ENCODE assay signal across 11 mouse cellular contexts in the genomic region with DNA sequence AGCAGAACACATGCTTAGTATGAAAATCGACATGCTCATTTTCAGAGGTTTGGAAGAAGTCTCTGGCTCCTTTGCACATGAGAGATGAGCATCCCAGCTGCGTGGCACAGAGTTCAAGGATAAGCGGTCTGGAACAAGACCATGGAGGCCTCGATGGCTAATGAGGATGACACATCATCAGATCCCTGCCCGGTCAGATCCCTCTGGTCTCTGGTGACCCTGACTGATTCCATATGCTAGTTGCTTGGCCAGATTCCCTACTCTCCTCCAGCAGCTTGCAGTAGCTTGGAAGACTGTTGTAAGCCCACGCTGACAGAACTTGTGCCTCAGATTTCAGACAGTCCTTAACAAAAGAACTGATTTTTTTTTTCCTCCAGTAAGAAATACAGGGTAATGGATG. TPM values are rescaled to one million over a fixed set of nuclear protein-coding genes. Genes with fewer than 3 reads are reported as not detected.
DNase-seq lines count a peak whose midpoint lies in the region; ATAC-seq and TF ChIP-seq lines count a peak whose summit lies in the region.
"Had no signal": no experiment of that assay in that cellular context is flagged by ENCODE, and none has a peak within 500 bp of the region (broad histone marks: within the 10 kb centered on the region; RNA-seq: fewer than 3 reads in every experiment).

No protein-coding gene starts in this region.

- H3K9ac ChIP-seq in embryonic facial prominence, embryonic 14.5 days (ENCODE audit: low read depth, low read length) = no peak overlapping the region
- no peak overlapping the region for H3K9ac ChIP-seq in liver, adult 2 months (ENCODE audit: low read depth, low read length)
- H3K9ac ChIP-seq in liver, embryonic 11.5 days (ENCODE audit: low read depth, low read length) = no peak overlapping the region
- H3K9ac ChIP-seq in stomach, embryonic 16.5 days (ENCODE audit: low read length) = no peak overlapping the region

- no peaks in the 10 kb centered on the region for H3K36me3 ChIP-seq in embryonic facial prominence, embryonic 14.5 days (ENCODE audit: control insufficient read depth, insufficient read depth, low read length)
- H3K36me3 ChIP-seq in embryonic facial prominence, embryonic 10.5 days (replicated peaks) = no peaks in the 10 kb centered on the region
- H3K36me3 ChIP-seq in liver, adult 2 months (ENCODE audit: control insufficient read depth, insufficient read depth, low read length) = no peaks in the 10 kb centered on the region
- H3K36me3 ChIP-seq in liver, embryonic 11.5 days (ENCODE audit: control insufficient read depth, insufficient read depth, low read length) = no peaks in the 10 kb centered on the region
- no peaks in the 10 kb centered on the region for H3K36me3 ChIP-seq in stomach, embryonic 16.5 days (ENCODE audit: control insufficient read depth, insufficient read depth, low read length)

- 0 out of 2 replicates have a peak, but pooled peaks have one; percentile 26 for ATAC-seq in embryonic facial prominence, embryonic 14.5 days (ENCODE audit: low read depth)
- ATAC-seq in liver, embryonic 11.5 days (replicated peaks; ENCODE audit: low FRiP score) = no peak
- ATAC-seq in stomach, embryonic 16.5 days (ENCODE audit: insufficient read depth, low FRiP score) = peak; percentile 72; the same call in 1 of the 2 replicates
- no peak for ATAC-seq in megakaryocyte progenitor cell, adult 5-6 weeks (replicated peaks; ENCODE audit: poor library complexity)

- H3K9me3 ChIP-seq in embryonic facial prominence, embryonic 14.5 days (ENCODE audit: control insufficient read depth, low read length) = no peaks in the 10 kb centered on the region
- no peaks in the 10 kb centered on the region for H3K9me3 ChIP-seq in embryonic facial prominence, embryonic 10.5 days
- no peaks in the 10 kb centered on the region for H3K9me3 ChIP-seq in liver, embryonic 11.5 days (ENCODE audit: control insufficient read depth, low read length)
- no peaks in the 10 kb centered on the region for H3K9me3 ChIP-seq in stomach, embryonic 16.5 days (replicated peaks; ENCODE audit: control insufficient read depth, low read length)
- H3K9me3 ChIP-seq: megakaryocyte, embryonic 14.5 days had no signal

- no peak overlapping the region for H3K4me3 ChIP-seq in embryonic facial prominence, embryonic 14.5 days (ENCODE audit: low read depth, low read length)
- no peak overlapping the region for H3K4me3 ChIP-seq in embryonic facial prominence, embryonic 10.5 days
- no peak overlapping the region for H3K4me3 ChIP-seq in liver, adult 2 months (ENCODE audit: insufficient read depth, low read depth, low read length)
- H3K4me3 ChIP-seq in liver, embryonic 11.5 days (ENCODE audit: low read depth, low read length) = no peak overlapping the region
- H3K4me3 ChIP-seq in stomach, embryonic 16.5 days (replicated peaks; ENCODE audit: low read length) = no peak overlapping the region
- H3K4me3 ChIP-seq: megakaryocyte, embryonic 14.5 days had no signal

- H3K27me3 ChIP-seq in embryonic facial prominence, embryonic 14.5 days (replicated peaks; ENCODE audit: control insufficient read depth, insufficient read depth, low read length) = no peaks in the 10 kb centered on the region
- H3K27me3 ChIP-seq in embryonic facial prominence, embryonic 10.5 days (replicated peaks; ENCODE audit: low read depth, poor library complexity, severe bottlenecking) = no peaks in the 10 kb centered on the region
- H3K27me3 ChIP-seq in liver, adult 2 months (ENCODE audit: control insufficient read depth, insufficient read depth, low read length) = no peaks in the 10 kb centered on the region
- H3K27me3 ChIP-seq in liver, embryonic 11.5 days (replicated peaks; ENCODE audit: control insufficient read depth, insufficient read depth, low read length) = no peaks in the 10 kb centered on the region
- no peaks in the 10 kb centered on the region for H3K27me3 ChIP-seq in stomach, embryonic 16.5 days (ENCODE audit: control insufficient read depth, insufficient read depth, low read length)
- H3K27me3 ChIP-seq: megakaryocyte, embryonic 14.5 days had no signal

- no peak overlapping the region for H3K4me2 ChIP-seq in embryonic facial prominence, embryonic 14.5 days (ENCODE audit: low read depth, low read length)
- H3K4me2 ChIP-seq in liver, embryonic 11.5 days = no peak overlapping the region
- no peak overlapping the region for H3K4me2 ChIP-seq in stomach, embryonic 16.5 days (ENCODE audit: low read depth, low read length)

- no peaks in the 10 kb centered on the region for H3K79me2 ChIP-seq in liver, adult 2 months (ENCODE audit: control insufficient read depth, insufficient read depth, low read length)

- H3K4me1 ChIP-seq in embryonic facial prominence, embryonic 14.5 days (ENCODE audit: control insufficient read depth, insufficient read depth, low read length) = no peaks in the 10 kb centered on the region
- H3K4me1 ChIP-seq in embryonic facial prominence, embryonic 10.5 days = no peaks in the 10 kb centered on the region
- no peaks in the 10 kb centered on the region for H3K4me1 ChIP-seq in liver, adult 2 months (ENCODE audit: control insufficient read depth, insufficient read depth, low read length)
- no peaks in the 10 kb centered on the region for H3K4me1 ChIP-seq in liver, embryonic 11.5 days (replicated peaks; ENCODE audit: control insufficient read depth, insufficient read depth, low read length)
- peaks cover 4% of the 10 kb centered on the region; the same call in 1 of the 2 replicates for H3K4me1 ChIP-seq in stomach, embryonic 16.5 days (ENCODE audit: control insufficient read depth, insufficient read depth, low read length)
- H3K4me1 ChIP-seq: megakaryocyte, embryonic 14.5 days had no signal

- intact Hi-C loops in heart, postnatal 14 days (cut with DNase I) = no loop called here

- TF ChIP-seq CTCF in liver, adult 2 months (IDR thresholded peaks at IDR 0.05; ENCODE audit: low read depth, low read length) = no peak

- no peak for TF ChIP-seq POLR2A in liver, adult 2 months (IDR thresholded peaks at IDR 0.05; ENCODE audit: extremely low read depth, insufficient read depth, low read length)

- WGBS in embryonic facial prominence, embryonic 14.5 days = 64% methylated on average over 6 of the region's 6 CpGs
- WGBS in embryonic facial prominence, embryonic 10.5 days = 91% methylated on average over 6 of the region's 6 CpGs
- 87% methylated on average over 6 of the region's 6 CpGs for WGBS in liver, adult 2 months
- 84% methylated on average over 6 of the region's 6 CpGs for WGBS in liver, embryonic 11.5 days
- WGBS in stomach, embryonic 16.5 days = 43% methylated on average over 6 of the region's 6 CpGs

- DNase-seq in embryonic facial prominence, embryonic 14.5 days (ENCODE audit: low spot score) = peak; percentile 65
- DNase-seq in embryonic facial prominence, embryonic 10.5 days (ENCODE audit: low spot score) = no peak
- peak; percentile 49 for DNase-seq in liver, adult 2 months (ENCODE audit: extremely low read depth, low read depth, low spot score)
- no peak for DNase-seq in liver, embryonic 11.5 days (ENCODE audit: low spot score)
- DNase-seq in heart, postnatal 14 days = peak; percentile 16 to 59
- no peak for DNase-seq in right cerebral cortex, postnatal 4 days

- no peak overlapping the region for H3K27ac ChIP-seq in embryonic facial prominence, embryonic 14.5 days (replicated peaks; ENCODE audit: low read depth, low read length)
- no peak overlapping the region for H3K27ac ChIP-seq in embryonic facial prominence, embryonic 10.5 days (replicated peaks)
- no peak overlapping the region for H3K27ac ChIP-seq in liver, adult 2 months (replicated peaks; ENCODE audit: insufficient read depth, low read depth, low read length)
- no peak overlapping the region for H3K27ac ChIP-seq in liver, embryonic 11.5 days (ENCODE audit: low read depth, low read length)
- no peak overlapping the region for H3K27ac ChIP-seq in stomach, embryonic 16.5 days (ENCODE audit: low read length)

RNA-seq across cellular contexts. Expression of gene Fgg, which starts 26.7 kb away (rescaled TPM):
- polyA plus RNA-seq in embryonic facial prominence, embryonic 14.5 days (2014; fragmentation: Nextera tagmentation; extraction: Ambion mirVana) = 0.12 and 0.13 TPM in 2 replicates
- 0.16 and 0.18 TPM in 2 replicates for polyA plus RNA-seq in embryonic facial prominence, embryonic 10.5 days (2016; fragmentation: Nextera tagmentation; extraction: Ambion mirVana)
- total RNA-seq in liver, adult 2 months (2014; rRNA removed) = 3,843 and 4,358 TPM in 2 replicates
- polyA plus RNA-seq in liver, adult 2 months (2012; rRNA removed) = 2,564 and 2,816 TPM in 2 replicates
- 178 and 182 TPM in 2 replicates for polyA plus RNA-seq in liver, embryonic 11.5 days (2014; fragmentation: Nextera tagmentation; extraction: Ambion mirVana)
- total RNA-seq in heart, postnatal 14 days (2021) = not detected
- polyA plus RNA-seq in stomach, embryonic 16.5 days (2015; fragmentation: Nextera tagmentation; extraction: Ambion mirVana) = 26.5 and 31.3 TPM in 2 replicates
- total RNA-seq in megakaryocyte progenitor cell, adult 5-6 weeks (2015) = not detected in 2 replicates
- not detected in 2 replicates for total RNA-seq in megakaryocyte progenitor cell, adult 5-6 weeks (2017)

RNA-seq across cellular contexts. Expression of gene Fga, which starts 45.1 kb away (rescaled TPM):
- 0.09 TPM in 1 of 2 replicates, not detected in the other for polyA plus RNA-seq in embryonic facial prominence, embryonic 14.5 days (2014; fragmentation: Nextera tagmentation; extraction: Ambion mirVana)
- not detected in 2 replicates for polyA plus RNA-seq in embryonic facial prominence, embryonic 10.5 days (2016; fragmentation: Nextera tagmentation; extraction: Ambion mirVana)
- total RNA-seq in liver, adult 2 months (2014; rRNA removed) = 3,320 and 3,369 TPM in 2 replicates
- 877 and 984 TPM in 2 replicates for polyA plus RNA-seq in liver, adult 2 months (2012; rRNA removed)
- polyA plus RNA-seq in liver, embryonic 11.5 days (2014; fragmentation: Nextera tagmentation; extraction: Ambion mirVana) = 161 and 182 TPM in 2 replicates
- total RNA-seq in heart, postnatal 14 days (2021) = not detected
- 28.7 and 36.9 TPM in 2 replicates for polyA plus RNA-seq in stomach, embryonic 16.5 days (2015; fragmentation: Nextera tagmentation; extraction: Ambion mirVana)
- total RNA-seq in megakaryocyte progenitor cell, adult 5-6 weeks (2015) = not detected in 2 replicates
- total RNA-seq in megakaryocyte progenitor cell, adult 5-6 weeks (2017) = not detected in 2 replicates
- total RNA-seq: layer of hippocampus, adult 18-20 months had no signal
- polyA plus RNA-seq: embryonic facial prominence, embryonic 11.5 days had no signal

Comparison
In these comparisons a context has a peak if more than half of its experiments do, and no peak if none do; other contexts are left out.
1. DNase-seq: peak in embryonic facial prominence, embryonic 14.5 days (single experiment), liver, adult 2 months (single experiment) and heart, postnatal 14 days (2 of 2); none in embryonic facial prominence, embryonic 10.5 days (single experiment), liver, embryonic 11.5 days (single experiment) and right cerebral cortex, postnatal 4 days (single experiment).
2. ATAC-seq: peak in embryonic facial prominence, embryonic 14.5 days (single experiment) and stomach, embryonic 16.5 days (single experiment); none in liver, embryonic 11.5 days (single experiment) and megakaryocyte progenitor cell, adult 5-6 weeks (single experiment).
3. RNA of gene Fgg, which starts 26.7 kb away (polyA plus RNA-seq): 2,564 to 2,816 TPM in liver, adult 2 months, 178 to 182 TPM in liver, embryonic 11.5 days and 26.5 to 31.3 TPM in stomach, embryonic 16.5 days; 0.16 to 0.18 TPM in embryonic facial prominence, embryonic 10.5 days and 0.12 to 0.13 TPM in embryonic facial prominence, embryonic 14.5 days; every median in the first group is over 10 times any median in the second.
4. RNA of gene Fga, which starts 45.1 kb away (polyA plus RNA-seq): 877 to 984 TPM in liver, adult 2 months, 161 to 182 TPM in liver, embryonic 11.5 days and 28.7 to 36.9 TPM in stomach, embryonic 16.5 days; 0.09 TPM in embryonic facial prominence, embryonic 14.5 days and not detected in embryonic facial prominence, embryonic 10.5 days; every median in the first group is over 10 times any median in the second.